Mouse (Mus musculus): ENCODE data around the gene Mylk3.

The Mylk3 gene

GRCm38 (mm10) chr8:85380123-85380823 lies 5.9 kb downstream of the Mylk3 start:
- DNase-seq = no peak

GRCm38 (mm10) chr8:85379142-85379781 lies 6.9 kb downstream of the Mylk3 start:
- DNase-seq = no peak

GRCm38 (mm10) chr8:85376516-85376915 lies 9.6 kb downstream of the Mylk3 start:
- no peak for DNase-seq

GRCm38 (mm10) chr8:85374286-85374685 lies 11.9 kb downstream of the Mylk3 start:
- DNase-seq = no peak

GRCm38 (mm10) chr8:85373435-85374039 lies 12.6 kb downstream of the Mylk3 start:
- DNase-seq = no peak

GRCm38 (mm10) chr8:85372465-85372839 lies 13.7 kb downstream of the Mylk3 start:
- DNase-seq = no peak

GRCm38 (mm10) chr8:85371736-85372464 lies 14.2 kb downstream of the Mylk3 start:
- no peak for DNase-seq

- DNase-seq = no peak
Observed at GRCm38 (mm10) chr8:85365176-85365575, 21.0 kb downstream of the Mylk3 start.

- DNase-seq = no peak
Observed at GRCm38 (mm10) chr8:85364628-85365027, 21.5 kb downstream of the Mylk3 start.

- DNase-seq = no peak
Observed at GRCm38 (mm10) chr8:85363406-85363805, 22.7 kb downstream of the Mylk3 start.

- DNase-seq = no peak
Observed at GRCm38 (mm10) chr8:85362211-85362610, 23.9 kb downstream of the Mylk3 start.

GRCm38 (mm10) chr8:85353287-85353686 lies 32.9 kb downstream of the Mylk3 start:
- DNase-seq = no peak

- DNase-seq = no peak
Observed at GRCm38 (mm10) chr8:85339871-85340573, 46.1 kb downstream of the Mylk3 start.

GRCm38 (mm10) chr8:85337681-85338080 lies 48.5 kb downstream of the Mylk3 start:
- no peak for DNase-seq

- DNase-seq = no peak
Observed at GRCm38 (mm10) chr8:85336211-85336933, 49.8 kb downstream of the Mylk3 start.

- DNase-seq = no peak
Observed at GRCm38 (mm10) chr8:85335105-85335504, 51.0 kb downstream of the Mylk3 start.

GRCm38 (mm10) chr8:85329506-85329905 lies 56.6 kb downstream of the Mylk3 start:
- no peak for DNase-seq

GRCm38 (mm10) chr8:85327036-85327435 lies 59.1 kb downstream of the Mylk3 start:
- no peak for DNase-seq

GRCm38 (mm10) chr8:85323084-85323483 lies 63.1 kb downstream of the Mylk3 start:
- DNase-seq = no peak

GRCm38 (mm10) chr8:85321981-85322380 lies 64.2 kb downstream of the Mylk3 start:
- no peak for DNase-seq

GRCm38 (mm10) chr8:85318534-85318933 lies 67.6 kb downstream of the Mylk3 start:
- DNase-seq = no peak

GRCm38 (mm10) chr8:85313036-85313435 lies 73.1 kb downstream of the Mylk3 start:
- DNase-seq = no peak
